Mouse (Mus musculus) midbrain, embryonic 14.5 days (tissue): ENCODE data around the gene Prnp. TPM values are rescaled to one million over a fixed set of nuclear protein-coding genes. Genes with fewer than 3 reads are reported as not detected.
A peak's percentile ranks its signal among the peaks of the same experiment; 100 is the strongest.

Experiments used
- ATAC-seq: fragments of 200-750 bp; cut with Nextera tagmentation; 2 replicates; pipeline ENCODE4 v1.8.0; 2017; ENCODE audit warnings: moderate number of reproducible peaks, moderate library complexity; ENCODE audit not compliant: low FRiP score, low TSS enrichment
- DNase-seq: peaks from one replicate; pipeline ENCODE4 v3.0.0-alpha.2; 2015
- H3K27ac ChIP-seq: fragments of 300-500 bp; sonication (generic); replicated peaks from 2 replicates; pipeline ENCODE4 v1.5.1; 2014; ENCODE audit warnings: mild to moderate bottlenecking, low read depth, low read length, moderate library complexity
- H3K27me3 ChIP-seq: fragments of 300-500 bp; sonication (generic); 2 replicates; pipeline ENCODE4 v1.6.1; 2014; ENCODE audit warnings: low read length, control low read depth, mixed read lengths; ENCODE audit not compliant: control insufficient read depth, insufficient read depth
- H3K36me3 ChIP-seq: fragments of 300-500 bp; sonication (generic); 2 replicates; pipeline ENCODE4 v1.6.1; 2014; ENCODE audit warnings: low read length, control low read depth; ENCODE audit not compliant: control insufficient read depth, insufficient read depth
- H3K4me1 ChIP-seq: fragments of 300-500 bp; sonication (generic); 2 replicates; pipeline ENCODE4 v1.6.1; 2014; ENCODE audit warnings: mild to moderate bottlenecking, antibody characterized with exemption, low read length, control low read depth; ENCODE audit not compliant: control insufficient read depth, insufficient read depth
- H3K4me2 ChIP-seq: fragments of 300-500 bp; sonication (generic); 2 replicates; pipeline ENCODE4 v1.6.1; 2014; ENCODE audit warnings: mild to moderate bottlenecking, low read length, moderate library complexity
- H3K4me3 ChIP-seq: fragments of 300-500 bp; sonication (generic); replicated peaks from 2 replicates; pipeline ENCODE4 v1.5.1; 2014; ENCODE audit warnings: low read depth, low read length
- H3K9ac ChIP-seq: fragments of 300-500 bp; sonication (generic); replicated peaks from 2 replicates; pipeline ENCODE4 v1.6.1; 2014; ENCODE audit warnings: mild to moderate bottlenecking, low read length, moderate library complexity
- H3K9me3 ChIP-seq: fragments of 300-500 bp; sonication (generic); 2 replicates; pipeline ENCODE4 v1.6.1; 2016; ENCODE audit warnings: low read length, control low read depth, mixed read lengths; ENCODE audit not compliant: control insufficient read depth
- WGBS: fragments of 180-500 bp; shearing (Covaris S2); extraction: QIAGEN DNeasy Blood & Tissue Kit; methylation state at CpG from one replicate; pipeline ENCODE4 v1.1.7; 2014; 5-methylcytosine and 5-hydroxymethylcytosine counted together
- polyA plus RNA-seq: library from polyadenylated mRNA; unstranded; fragments of >200 nt; fragmentation: Nextera tagmentation; extraction: Ambion mirVana; gene quantifications from 2 replicates; pipeline ENCODE4 v1.2.1, GENCODE M21; 2014

Gene Prnp
- polyA plus RNA-seq, 1 experiment from 2014 or later: 97.3 TPM

DNA sequence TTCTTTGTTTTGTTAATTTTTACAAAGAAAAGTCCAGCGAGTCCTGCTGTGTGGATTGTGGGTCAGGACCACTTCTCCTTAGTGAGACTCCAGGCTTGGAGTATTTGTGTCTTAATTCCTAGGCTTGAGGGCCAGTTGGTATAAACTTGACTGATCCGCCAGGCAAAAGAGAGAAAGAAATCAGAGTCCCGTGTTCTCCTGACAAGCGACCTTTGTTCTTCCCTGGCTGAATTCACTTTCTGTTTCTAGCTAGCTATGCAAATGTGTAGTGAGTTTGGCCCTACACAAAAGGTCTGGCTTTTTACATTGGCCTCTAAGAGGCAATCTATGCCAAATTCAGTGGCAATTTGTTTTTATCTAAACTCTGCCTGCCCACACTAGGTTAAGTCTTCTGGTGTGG is 28.0 kb upstream of the Prnp start:
- H3K4me2 ChIP-seq: no peak overlapping the region
- H3K4me3 ChIP-seq: no peak overlapping the region
- no peaks in the 10 kb centered on the region for H3K9me3 ChIP-seq
- H3K36me3 ChIP-seq: no peaks in the 10 kb centered on the region
- no peaks in the 10 kb centered on the region for H3K27me3 ChIP-seq
- ATAC-seq (no peak), DNase-seq (no peak)
- peaks cover 6% of the 10 kb centered on the region; the same call in 1 of the 2 replicates for H3K4me1 ChIP-seq
- no peak overlapping the region for H3K9ac ChIP-seq
- H3K27ac ChIP-seq: no peak overlapping the region
- 57% methylated on average over 4 of the region's 4 CpGs for WGBS

DNA sequence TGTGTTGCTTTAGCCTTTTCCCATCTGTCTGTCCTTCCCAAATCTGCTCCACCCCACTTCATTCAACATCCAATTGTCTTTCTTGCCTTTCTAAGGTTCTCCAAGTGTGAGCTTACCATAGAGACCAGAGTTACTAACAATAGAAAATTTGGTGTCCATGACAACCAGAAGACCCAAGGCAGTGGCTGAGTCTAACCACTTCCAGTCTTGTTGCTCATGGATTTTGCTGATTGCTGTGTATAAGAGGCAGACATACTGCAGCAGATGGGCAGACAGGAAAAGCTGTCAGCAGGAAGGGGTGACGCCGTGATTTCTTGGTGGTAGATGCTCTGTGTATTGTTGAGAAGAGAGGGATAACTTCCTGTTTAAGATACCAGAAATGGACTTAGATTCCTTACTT is 26.6 kb upstream of the Prnp start:
- Histone ChIP-seq H3K27ac (no peak overlapping the region), H3K4me1 (peaks cover 6% of the 10 kb centered on the region; the same call in 1 of the 2 replicates), H3K9ac (no peak overlapping the region), H3K27me3 (no peaks in the 10 kb centered on the region), H3K9me3 (no peaks in the 10 kb centered on the region), H3K4me3 (no peak overlapping the region), H3K36me3 (no peaks in the 10 kb centered on the region), H3K4me2 (no peak overlapping the region)
- ATAC-seq: no peak
- WGBS: 63% methylated on average over 2 of the region's 2 CpGs
- peak; percentile 33 for DNase-seq

DNA sequence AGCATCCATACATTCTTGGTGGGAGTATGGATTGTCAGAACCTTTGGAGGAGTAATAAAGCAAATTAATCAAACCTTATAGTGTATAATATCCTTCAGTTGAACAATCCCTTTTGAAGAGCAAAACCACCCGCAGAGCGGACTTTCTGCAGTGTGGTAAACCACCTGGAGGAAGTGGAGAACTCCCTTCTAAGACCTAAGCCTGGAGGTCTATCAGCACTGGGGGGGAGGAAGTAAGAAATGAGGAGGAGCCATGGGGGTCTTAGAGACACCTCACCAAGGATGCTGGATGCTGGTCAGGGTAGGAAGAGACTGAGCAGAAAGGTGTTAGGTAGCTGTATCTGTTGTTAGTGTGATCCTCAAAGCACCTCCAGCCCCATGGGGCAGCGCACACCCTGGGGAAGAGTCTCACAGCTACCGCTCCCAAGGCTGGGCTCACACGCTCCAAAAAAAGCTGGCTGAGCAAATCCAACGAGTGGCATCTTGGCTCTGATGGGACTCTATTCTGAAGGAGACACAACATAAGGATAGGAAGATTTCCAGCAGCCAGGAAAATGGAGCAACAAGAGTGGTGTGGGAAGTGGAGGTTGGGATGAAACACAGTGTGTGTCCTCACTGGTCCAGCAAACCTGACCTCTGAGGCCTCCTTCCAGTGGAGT is 23.1 kb upstream of the Prnp start:
- ATAC-seq (no peak), DNase-seq (no peak)
- H3K9ac ChIP-seq: no peak overlapping the region
- no peak overlapping the region for H3K27ac ChIP-seq
- 90% methylated on average over 6 of the region's 6 CpGs for WGBS
- no peaks in the 10 kb centered on the region for H3K9me3 ChIP-seq
- H3K27me3 ChIP-seq: no peaks in the 10 kb centered on the region
- peaks cover 6% of the 10 kb centered on the region; the same call in 1 of the 2 replicates for H3K4me1 ChIP-seq
- H3K4me2 ChIP-seq: no peak overlapping the region
- no peaks in the 10 kb centered on the region for H3K36me3 ChIP-seq
- no peak overlapping the region for H3K4me3 ChIP-seq

GRCm38 (mm10) chr2:131888233-131888632 is 21.5 kb upstream of the Prnp start:
- no peak for ATAC-seq

DNA sequence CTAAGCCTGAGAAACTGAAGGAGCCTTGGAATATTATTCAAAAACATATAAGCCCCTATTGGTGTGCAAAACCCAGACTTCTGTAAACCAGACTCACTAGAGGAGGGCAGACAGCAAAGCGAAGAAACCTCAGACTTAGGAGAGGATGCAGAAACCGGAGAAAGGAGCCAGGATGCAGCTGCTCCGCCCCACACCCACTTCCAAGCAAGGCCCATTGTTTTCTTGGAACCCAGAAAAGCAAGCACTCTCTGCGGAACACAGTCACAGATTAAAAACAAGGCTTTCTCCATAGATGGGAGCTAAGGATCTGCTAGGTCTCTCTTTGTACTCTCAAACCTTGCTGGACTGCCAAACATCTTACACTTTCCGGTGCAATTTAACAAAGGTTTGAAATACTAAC is 17.2 kb upstream of the Prnp start:
- Histone ChIP-seq H3K36me3 (no peaks in the 10 kb centered on the region), H3K9me3 (no peaks in the 10 kb centered on the region), H3K9ac (no peak overlapping the region), H3K4me1 (no peaks in the 10 kb centered on the region), H3K4me2 (no peak overlapping the region), H3K27ac (no peak overlapping the region), H3K27me3 (no peaks in the 10 kb centered on the region), H3K4me3 (no peak overlapping the region)
- ATAC-seq (no peak), DNase-seq (peak; percentile 14)
- WGBS: 24% methylated on average over 5 of the region's 5 CpGs

More at GRCm38 (mm10) chr2:131888233-131888632, 21.5 kb upstream of the Prnp start:
- Histone ChIP-seq H3K4me1 (peaks cover under 1% of the 10 kb centered on the region; the same call in 1 of the 2 replicates), H3K27ac (no peak overlapping the region), H3K4me2 (no peak overlapping the region), H3K27me3 (no peaks in the 10 kb centered on the region), H3K9ac (no peak overlapping the region), H3K4me3 (no peak overlapping the region), H3K36me3 (no peaks in the 10 kb centered on the region), H3K9me3 (no peaks in the 10 kb centered on the region)
- 80% methylated on average over 7 of the region's 7 CpGs for WGBS
- no peak for DNase-seq

DNA sequence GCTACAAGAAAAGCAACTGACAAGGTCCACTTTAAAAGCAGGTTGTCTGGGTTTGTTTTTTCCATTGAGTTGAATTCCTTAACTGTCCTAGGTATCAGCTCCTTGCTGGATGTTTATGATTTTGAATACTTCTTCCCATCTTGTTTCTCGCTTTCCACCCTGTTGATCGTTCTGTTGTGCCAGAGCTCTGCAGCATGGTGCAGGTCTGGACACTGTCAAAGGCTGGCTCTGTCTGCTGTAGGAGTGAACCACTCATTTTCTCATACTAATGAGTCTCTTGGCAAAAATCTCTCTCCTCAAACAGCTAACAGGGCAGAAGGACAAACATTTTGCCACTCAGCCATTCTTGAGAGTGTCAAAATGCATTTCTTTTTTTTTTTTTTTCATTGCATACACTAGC is 14.6 kb upstream of the Prnp start:
- Histone ChIP-seq H3K4me3 (no peak overlapping the region), H3K4me2 (no peak overlapping the region), H3K9me3 (no peaks in the 10 kb centered on the region), H3K27me3 (no peaks in the 10 kb centered on the region), H3K36me3 (no peaks in the 10 kb centered on the region), H3K9ac (no peak overlapping the region), H3K4me1 (no peaks in the 10 kb centered on the region), H3K27ac (no peak overlapping the region)
- DNase-seq (no peak), ATAC-seq (no peak)
- 99% methylated on average over 2 of the region's 2 CpGs for WGBS

GRCm38 (mm10) chr2:131896011-131896410 is 13.7 kb upstream of the Prnp start:
- Histone ChIP-seq H3K27ac (no peak overlapping the region), H3K27me3 (no peaks in the 10 kb centered on the region), H3K9ac (no peak overlapping the region), H3K4me1 (no peaks in the 10 kb centered on the region), H3K4me2 (no peak overlapping the region), H3K9me3 (no peaks in the 10 kb centered on the region), H3K4me3 (no peak overlapping the region), H3K36me3 (no peaks in the 10 kb centered on the region)
- no peak for DNase-seq
- 93% methylated on average over 4 of the region's 4 CpGs for WGBS
- no peak for ATAC-seq

DNA sequence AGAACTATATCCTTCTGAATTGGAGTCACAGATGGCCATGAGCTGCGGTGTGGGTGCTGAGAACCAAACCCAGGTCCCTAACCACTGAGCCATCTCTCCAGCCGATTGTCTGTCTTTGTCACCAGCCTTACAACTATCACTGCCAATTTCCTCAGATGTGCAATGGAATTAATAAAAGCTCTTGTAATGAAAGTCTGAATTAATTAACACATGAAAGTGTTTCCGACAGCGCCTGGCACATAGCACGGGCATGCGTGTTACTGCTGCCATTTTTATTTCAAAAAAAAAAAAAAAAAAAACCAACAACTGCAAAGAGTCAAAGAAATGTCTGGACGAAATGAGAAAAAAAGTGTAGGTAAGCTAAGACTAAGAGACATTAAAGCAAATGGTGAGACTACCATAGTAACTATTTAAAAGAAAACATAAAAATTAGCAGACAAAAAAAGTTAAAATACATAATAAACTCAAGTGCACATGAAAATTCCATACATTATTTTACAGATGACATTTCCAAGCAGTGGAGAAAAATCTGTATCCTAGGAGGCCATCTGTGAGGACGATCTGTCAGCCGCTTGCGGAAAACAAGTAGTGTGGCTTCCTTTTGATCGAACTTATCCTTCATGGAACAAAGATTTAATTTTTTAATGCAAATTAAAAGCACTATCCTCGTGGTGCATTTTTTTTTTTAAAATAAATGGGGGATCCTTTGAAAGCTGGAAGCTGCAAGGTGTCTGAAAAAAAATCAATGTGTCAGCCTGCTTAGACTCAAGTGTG is 12.2 kb upstream of the Prnp start:
- no peak for ATAC-seq
- H3K4me1 ChIP-seq: no peaks in the 10 kb centered on the region
- H3K27ac ChIP-seq: no peak overlapping the region

DNA sequence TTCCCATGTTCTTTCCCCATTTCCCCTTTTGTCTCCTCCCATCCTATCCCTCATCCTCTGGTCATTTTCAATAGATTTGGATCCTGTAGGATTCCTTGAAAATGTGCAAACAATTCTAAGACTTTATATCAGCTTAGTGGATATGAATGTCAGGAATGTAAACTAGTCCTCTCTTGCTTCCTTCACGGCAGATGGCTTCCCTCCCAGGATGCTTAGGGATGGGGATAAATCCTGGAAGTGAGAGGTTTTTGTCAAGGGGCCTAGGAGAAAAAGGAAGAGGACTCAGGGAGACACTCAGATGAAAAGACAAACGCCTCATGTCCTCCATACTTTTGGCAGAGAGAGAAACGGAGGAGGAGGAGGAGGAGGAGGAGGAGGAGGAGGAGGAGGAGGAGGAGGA is 7.3 kb upstream of the Prnp start:
- no peak overlapping the region for H3K4me3 ChIP-seq
- DNase-seq (no peak), ATAC-seq (no peak)
- no peak overlapping the region for H3K9ac ChIP-seq
- no peaks in the 10 kb centered on the region for H3K4me1 ChIP-seq
- no peak overlapping the region for H3K27ac ChIP-seq
- no peaks in the 10 kb centered on the region for H3K27me3 ChIP-seq
- no peaks in the 10 kb centered on the region for H3K9me3 ChIP-seq
- H3K4me2 ChIP-seq: no peak overlapping the region
- WGBS: 60% methylated on average over 2 of the region's 3 CpGs
- no peaks in the 10 kb centered on the region for H3K36me3 ChIP-seq

More for the DNA sequence above, 12.2 kb upstream of the Prnp start:
- Histone ChIP-seq H3K27me3 (no peaks in the 10 kb centered on the region), H3K9ac (no peak overlapping the region), H3K36me3 (no peaks in the 10 kb centered on the region), H3K4me2 (no peak overlapping the region), H3K9me3 (no peaks in the 10 kb centered on the region), H3K4me3 (no peak overlapping the region)
- no peak for DNase-seq
- 90% methylated on average over 12 of the region's 12 CpGs for WGBS
